Mouse (Mus musculus): ENCODE data around the gene Runx2.

GRCm38 (mm10) chr17:44707956-44708355 lies 106.6 kb downstream of the Runx2 start:
- TF ChIP-seq POLR2A (IDR thresholded peaks at IDR 0.05; ENCODE audit: control insufficient read depth in 1 of 2, insufficient read depth in 1 of 2, low read depth in 1 of 2, low read length in 2 of 2, poor library complexity in 1 of 2) (no peak), CTCF (IDR thresholded peaks at IDR 0.05 in 2 of 3, conservative IDR thresholded peaks at IDR 0.05 in 1 of 3; ENCODE audit: control insufficient read depth in 1 of 3, insufficient read depth in 1 of 3, low read depth in 2 of 3, low read length in 3 of 3, poor library complexity in 1 of 3, severe bottlenecking in 1 of 3) (no peak), ZNF384 (IDR thresholded peaks at IDR 0.05; ENCODE audit: low read depth, low read length) (no peak), POLR2AphosphoS5 (IDR thresholded peaks at IDR 0.05; ENCODE audit: borderline replicate concordance, low read depth, low read length) (no peak), NRF1 (IDR thresholded peaks at IDR 0.05; ENCODE audit: insufficient read depth, low read depth, low read length, poor library complexity, severe bottlenecking) (no peak), ELF1 (IDR thresholded peaks at IDR 0.05; ENCODE audit: low read depth, low read length) (no peak), MYC (IDR thresholded peaks at IDR 0.05; ENCODE audit: low read depth, low read length) (no peak), MAFK (IDR thresholded peaks at IDR 0.05; ENCODE audit: borderline replicate concordance, low read depth, low read length) (no peak), EP300 (IDR thresholded peaks at IDR 0.05; ENCODE audit: low read depth in 1 of 2, low read length in 2 of 2) (no peak), NELFE (IDR thresholded peaks at IDR 0.05; ENCODE audit: low read depth, low read length) (no peak), GATA1 (IDR thresholded peaks at IDR 0.05; ENCODE audit: low read depth, low read length) (no peak), HCFC1 (IDR thresholded peaks at IDR 0.05; ENCODE audit: low read depth, low read length) (no peak)
